Mouse (Mus musculus) lung, embryonic 14.5 days (tissue): Measurements from ENCODE around the gene Folr2. TPM values are rescaled to one million over a fixed set of nuclear protein-coding genes. Genes with fewer than 3 reads are reported as not detected.

Experiments
- ATAC-seq: fragments of 200-750 bp; cut with Nextera tagmentation; 2 replicates; pipeline ENCODE4 v1.8.0; 2017; ENCODE audit warnings: mild to moderate bottlenecking, moderate TSS enrichment, moderate library complexity; ENCODE audit not compliant: insufficient read depth
- DNase-seq: peaks from one replicate; pipeline ENCODE4 v3.0.0-alpha.2; 2015
- H3K27ac ChIP-seq: fragments of 300-500 bp; sonication (generic); 2 replicates; pipeline ENCODE4 v1.5.1; 2014; ENCODE audit warnings: low read depth, mild to moderate bottlenecking, moderate library complexity
- H3K27me3 ChIP-seq: fragments of 300-500 bp; sonication (generic); 2 replicates; pipeline ENCODE4 v1.6.1; 2014; ENCODE audit warnings: low read length, control low read depth; ENCODE audit not compliant: insufficient read depth
- H3K36me3 ChIP-seq: fragments of 300-500 bp; sonication (generic); 2 replicates; pipeline ENCODE4 v1.6.1; 2014; ENCODE audit warnings: control low read depth; ENCODE audit not compliant: insufficient read depth
- H3K4me1 ChIP-seq: fragments of 300-500 bp; sonication (generic); 2 replicates; pipeline ENCODE4 v1.6.1; 2014; ENCODE audit warnings: antibody characterized with exemption, control low read depth; ENCODE audit not compliant: insufficient read depth
- H3K4me2 ChIP-seq: fragments of 300-500 bp; sonication (generic); 2 replicates; pipeline ENCODE4 v1.6.1; 2014; ENCODE audit warnings: mild to moderate bottlenecking
- H3K4me3 ChIP-seq: fragments of 300-500 bp; sonication (generic); 2 replicates; pipeline ENCODE4 v1.5.1; 2014; ENCODE audit warnings: low read depth, low read length
- H3K9ac ChIP-seq: fragments of 300-500 bp; sonication (generic); 2 replicates; pipeline ENCODE4 v1.6.1; 2014
- H3K9me3 ChIP-seq: fragments of 300-500 bp; sonication (generic); 2 replicates; pipeline ENCODE4 v1.6.1; 2016; ENCODE audit warnings: low read depth, low read length, control low read depth
- CTCF ChIP-seq: IDR thresholded peaks from 2 replicates; pipeline ENCODE4 v1.5.1; 2016; ENCODE audit warnings: antibody characterized with exemption, low read depth
- WGBS: fragments of 180-500 bp; shearing (Covaris S2); extraction: QIAGEN DNeasy Blood & Tissue Kit; methylation state at CpG from one replicate; pipeline ENCODE4 v1.1.7; 2014; 5-methylcytosine and 5-hydroxymethylcytosine counted together
- microRNA-seq: library from miRNA; unstranded; fragments of <30 nt; microRNA quantifications from one replicate; pipeline ENCODE4, GENCODE M21; 2016; ENCODE audit warnings: borderline number of aligned reads
- polyA plus RNA-seq: library from polyadenylated mRNA; unstranded; fragments of >200 nt; fragmentation: Nextera tagmentation; extraction: Ambion mirVana; gene quantifications from 2 replicates; pipeline ENCODE4 v1.2.1, GENCODE M21; 2014

Gene Folr2
- polyA plus RNA-seq, 1 experiment from 2014 or later: 2.6 TPM

GRCm38 (mm10) chr7:101822836-101823757, 33.9 kb downstream of the Folr2 start:
- Histone ChIP-seq H3K36me3 (peaks cover 54% of the 10 kb centered on the region), H3K4me2 (peak overlapping the region; percentile 84; the same call in 1 of the 2 replicates), H3K4me3 (no peak overlapping the region), H3K9me3 (no peaks in the 10 kb centered on the region), H3K27me3 (peaks cover 41% of the 10 kb centered on the region), H3K9ac (no peak overlapping the region), H3K4me1 (no peaks in the 10 kb centered on the region), H3K27ac (no peak overlapping the region)
- ATAC-seq (peak; percentile 9; the same call in 1 of the 2 replicates), DNase-seq (peak; percentile 58)
- WGBS: 36% methylated on average over 32 of the region's 32 CpGs
- TF ChIP-seq CTCF: peak; percentile 54

DNA sequence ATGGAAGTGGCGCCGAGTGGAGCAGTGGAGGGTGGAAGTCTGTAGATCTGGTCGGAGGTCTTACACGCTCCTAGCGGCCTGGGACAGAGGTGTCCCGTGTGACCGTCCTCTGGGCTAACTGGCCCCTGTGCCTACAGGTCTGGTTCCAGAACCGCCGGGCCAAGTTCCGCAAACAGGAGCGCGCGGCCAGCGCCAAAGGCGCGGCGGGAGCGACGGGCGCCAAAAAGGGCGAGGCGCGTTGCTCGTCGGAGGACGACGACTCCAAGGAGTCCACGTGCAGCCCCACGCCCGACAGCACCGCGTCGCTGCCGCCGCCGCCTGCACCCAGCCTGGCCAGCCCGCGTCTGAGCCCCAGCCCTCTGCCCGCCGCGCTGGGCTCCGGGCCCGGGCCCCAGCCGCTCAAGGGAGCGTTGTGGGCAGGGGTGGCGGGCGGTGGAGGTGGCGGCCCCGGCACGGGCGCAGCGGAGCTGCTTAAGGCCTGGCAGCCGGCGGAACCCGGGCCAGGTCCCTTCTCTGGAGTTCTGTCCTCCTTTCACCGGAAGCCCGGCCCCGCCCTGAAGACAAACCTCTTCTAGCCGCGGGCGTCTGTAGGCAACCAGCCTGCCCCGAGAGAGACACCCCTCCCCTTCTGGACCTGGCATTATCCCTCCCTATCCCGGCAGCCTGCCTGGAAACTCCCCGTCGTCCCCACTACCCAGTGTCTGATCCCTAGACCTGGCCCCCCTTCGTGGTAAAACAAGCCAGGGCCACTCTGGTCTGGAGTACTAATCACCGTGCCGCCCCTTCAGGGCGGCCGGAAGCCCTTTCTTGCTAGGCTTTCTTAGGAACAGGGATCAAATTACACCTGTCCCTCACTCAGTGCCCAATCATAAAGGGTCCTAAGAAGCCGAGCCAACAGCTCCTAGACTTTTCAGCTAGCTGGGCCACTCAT, 35.2 kb downstream of the Folr2 start:
- H3K36me3 ChIP-seq: peaks cover 42% of the 10 kb centered on the region
- H3K4me2 ChIP-seq: peak overlapping the region; percentile 84
- H3K27me3 ChIP-seq: peaks cover 54% of the 10 kb centered on the region
- H3K27ac ChIP-seq: peak overlapping the region; percentile 84
- H3K4me1 ChIP-seq: no peaks in the 10 kb centered on the region
- WGBS: under 1% methylated on average over 68 of the region's 71 CpGs
- no peaks in the 10 kb centered on the region for H3K9me3 ChIP-seq
- no peak for TF ChIP-seq CTCF
- ATAC-seq: peak; percentile 84
- DNase-seq: peak; percentile 80
- peak overlapping the region; percentile 65 for H3K9ac ChIP-seq
- H3K4me3 ChIP-seq: peak overlapping the region; percentile 45

GRCm38 (mm10) chr7:101820295-101821030, 36.5 kb downstream of the Folr2 start:
- Histone ChIP-seq H3K27me3 (peaks cover 63% of the 10 kb centered on the region), H3K9ac (no peak overlapping the region), H3K4me3 (peak overlapping the region; percentile 45), H3K27ac (no peak overlapping the region), H3K9me3 (no peaks in the 10 kb centered on the region), H3K36me3 (peaks cover 28% of the 10 kb centered on the region), H3K4me2 (peak overlapping the region; percentile 84), H3K4me1 (no peaks in the 10 kb centered on the region)
- ATAC-seq (no peak), DNase-seq (peak; percentile 49)
- WGBS: 3% methylated on average over 35 of the region's 35 CpGs
- no peak for TF ChIP-seq CTCF

DNA sequence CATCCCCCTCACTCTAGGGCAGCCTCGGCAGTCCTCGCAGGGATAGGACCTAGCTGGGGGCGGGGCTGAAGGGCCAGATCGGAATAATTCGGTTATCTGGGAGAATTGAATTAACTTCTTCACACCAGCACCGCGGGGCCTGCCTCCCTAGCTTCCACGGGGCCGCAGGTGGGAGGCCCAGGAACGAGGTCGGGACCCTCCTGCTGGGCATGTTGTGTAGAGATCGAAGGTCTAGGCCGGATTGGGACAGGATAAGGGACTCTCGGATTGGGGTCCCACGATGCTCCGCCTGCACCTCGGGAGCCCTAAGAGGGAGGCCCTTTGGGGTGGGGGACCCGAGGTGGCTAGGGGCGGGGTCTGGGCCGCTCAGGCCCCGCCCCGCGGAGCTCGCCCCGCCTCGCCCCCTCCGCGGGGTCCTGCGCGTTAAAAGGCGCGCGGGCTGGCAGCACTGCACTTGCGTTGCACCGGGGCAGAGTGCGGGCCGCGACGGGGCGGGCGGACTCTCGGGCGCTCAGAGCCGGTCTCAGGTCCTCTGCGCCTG, 39.1 kb downstream of the Folr2 start, which contains the start of gene Phox2a:
Gene Phox2a (plus strand): TSS at position 453 of the 541 bp plus-strand sequence.
- H3K4me3 ChIP-seq: peak within 1 kb of the TSS; percentile 31
- H3K4me1 ChIP-seq: no peaks in the 10 kb centered on the region
- no peak for TF ChIP-seq CTCF
- no peak within 1 kb of the TSS for H3K27ac ChIP-seq
- peak; percentile 12 for DNase-seq
- peaks cover 63% of the 10 kb centered on the region for H3K27me3 ChIP-seq
- peaks cover 2% of the 10 kb centered on the region; the same call in 1 of the 2 replicates for H3K36me3 ChIP-seq
- WGBS: under 1% methylated on average over 45 of the region's 45 CpGs
- 0 out of 2 replicates have a peak within 1 kb of the TSS, but pooled peaks have one; percentile 16 for H3K9ac ChIP-seq
- H3K4me2 ChIP-seq: peak within 1 kb of the TSS; percentile 54
- no peak for ATAC-seq
- H3K9me3 ChIP-seq: no peaks in the 10 kb centered on the region

Small RNA genes lying within 50 kb of the gene (microRNA-seq; reads per million reads assigned to microRNA genes)
- not detected for gene Gm22655

Other genes starting within 250 kb of the Folr2 start
- 55.6 and 56.5 TPM in 2 replicates for gene Clpb, start 193.6 kb downstream of the Folr2 start, polyA plus RNA-seq
- 0.34 and 0.67 TPM in 2 replicates for gene Phox2a, start 38.9 kb downstream of the Folr2 start, polyA plus RNA-seq
- gene Inppl1, start 19.0 kb downstream of the Folr2 start, polyA plus RNA-seq: 35.6 and 37.4 TPM in 2 replicates
- gene Anapc15, start 6.5 kb upstream of the Folr2 start, polyA plus RNA-seq: 85.9 and 90.4 TPM in 2 replicates
- 0.20 and 0.73 TPM in 2 replicates for gene Folr1, start 13.6 kb upstream of the Folr2 start, polyA plus RNA-seq
- 151 and 161 TPM in 2 replicates for gene Lamtor1, start 48.7 kb upstream of the Folr2 start, polyA plus RNA-seq
- 0.30 and 0.43 TPM in 2 replicates for gene Tomt, start 49.2 kb upstream of the Folr2 start, polyA plus RNA-seq
- 7.7 and 8.3 TPM in 2 replicates for gene Lrrc51, start 76.7 kb upstream of the Folr2 start, polyA plus RNA-seq
- gene Numa1, start 76.9 kb upstream of the Folr2 start, polyA plus RNA-seq: 109 TPM in 2 replicates
- gene Il18bp, start 161.5 kb upstream of the Folr2 start, polyA plus RNA-seq: 2.2 and 2.6 TPM in 2 replicates
- 24.8 and 29.3 TPM in 2 replicates for gene Rnf121, start 208.3 kb upstream of the Folr2 start, polyA plus RNA-seq
- gene Xndc1, start 208.3 kb upstream of the Folr2 start, polyA plus RNA-seq: 23.8 and 26.9 TPM in 2 replicates
- gene Xntrpc, start 208.5 kb upstream of the Folr2 start, polyA plus RNA-seq: 1.0 and 1.2 TPM in 2 replicates
- not detected in 2 replicates for gene Trpc2, start 225.9 kb upstream of the Folr2 start, polyA plus RNA-seq
- 0.50 and 0.65 TPM in 2 replicates for gene Art1, start 244.5 kb upstream of the Folr2 start, polyA plus RNA-seq